Mouse (Mus musculus) cortical plate, adult 2 months (tissue): ENCODE data around the gene Ahdc1. TPM values are rescaled to one million over a fixed set of nuclear protein-coding genes. Genes with fewer than 3 reads are reported as not detected.
A peak's percentile ranks its signal among the peaks of the same experiment; 100 is the strongest.

Experiments used
- H3K27ac ChIP-seq: fragments of 200-500 bp; 2 replicates; pipeline ENCODE4 v1.5.1; 2012; ENCODE audit warnings: low read length, control low read depth, inconsistent platforms; ENCODE audit not compliant: insufficient read depth
- H3K4me1 ChIP-seq: fragments of 200-500 bp; 2 replicates; pipeline ENCODE4 v1.6.1; 2011; ENCODE audit warnings: low read length; ENCODE audit not compliant: control insufficient read depth, insufficient read depth
- H3K4me3 ChIP-seq: fragments of 200-500 bp; 2 replicates; pipeline ENCODE4 v1.5.1; 2011; ENCODE audit warnings: mild to moderate bottlenecking, low read length, control low read depth; ENCODE audit not compliant: insufficient read depth
- CTCF ChIP-seq: fragments of 200-500 bp; IDR thresholded peaks from 2 replicates; pipeline ENCODE4 v1.5.1; 2011; ENCODE audit warnings: mild to moderate bottlenecking, control low read depth, low read length; ENCODE audit not compliant: insufficient read depth; ENCODE audit errors: extremely low read depth
- POLR2A ChIP-seq: fragments of 200-500 bp; IDR thresholded peaks from 2 replicates; pipeline ENCODE4 v1.6.1; 2011; ENCODE audit warnings: mild to moderate bottlenecking, low read length, control low read depth; ENCODE audit not compliant: insufficient read depth; ENCODE audit errors: extremely low read depth
- polyA plus RNA-seq: library from polyadenylated mRNA; depleted of rRNA; stranded (reverse); fragments of >200 nt; gene quantifications from 2 replicates; pipeline ENCODE4 v1.2.3, GENCODE M21; 2012

The Ahdc1 gene
- polyA plus RNA-seq, 1 experiment = 26.4 TPM

DNA sequence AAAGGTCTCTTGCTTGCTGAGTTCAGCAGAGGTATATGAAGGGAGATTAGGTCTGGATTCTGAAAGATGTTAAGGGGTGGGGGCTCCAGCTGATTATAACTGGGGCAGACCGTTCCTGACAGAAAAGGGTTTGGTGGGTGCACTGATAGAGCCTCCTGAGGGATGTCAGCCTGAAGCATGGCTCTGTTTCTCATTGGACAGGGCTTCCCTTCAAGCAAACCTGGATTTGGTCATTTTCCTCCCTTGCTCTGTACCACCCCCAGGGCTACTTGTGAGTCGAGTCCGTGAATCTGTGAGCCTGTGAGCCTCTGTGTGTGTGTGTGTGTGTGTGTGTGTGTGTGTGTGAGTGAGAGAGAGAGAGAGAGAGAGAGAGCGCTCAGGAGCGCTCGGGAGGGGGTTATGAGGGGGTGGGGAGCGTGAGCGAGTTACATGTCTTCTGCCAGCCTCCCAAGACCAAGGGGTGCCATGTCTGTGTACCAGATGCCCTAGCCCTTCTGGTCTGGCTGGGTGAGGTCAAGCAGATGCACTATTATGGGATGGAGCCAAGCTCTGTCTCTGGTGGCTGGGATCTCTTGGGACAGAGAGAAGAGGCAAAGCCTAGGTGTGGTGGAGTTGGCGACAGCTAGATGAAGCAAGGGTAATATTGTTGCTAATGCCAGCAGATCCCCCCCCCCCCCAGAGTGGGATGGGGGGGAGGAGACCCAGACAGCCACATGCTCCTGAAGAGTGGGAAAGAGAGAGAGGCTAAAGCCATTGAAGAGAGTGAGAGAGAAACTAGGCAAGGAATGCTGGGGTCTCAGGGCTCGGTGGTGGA lies 4.0 kb downstream of the Ahdc1 start:
- Histone ChIP-seq H3K4me1 (peaks cover 22% of the 10 kb centered on the region), H3K27ac (no peak overlapping the region), H3K4me3 (0 out of 2 replicates have a peak overlapping the region, but pooled peaks have one; percentile 2)
- TF ChIP-seq CTCF (no peak), POLR2A (no peak)

DNA sequence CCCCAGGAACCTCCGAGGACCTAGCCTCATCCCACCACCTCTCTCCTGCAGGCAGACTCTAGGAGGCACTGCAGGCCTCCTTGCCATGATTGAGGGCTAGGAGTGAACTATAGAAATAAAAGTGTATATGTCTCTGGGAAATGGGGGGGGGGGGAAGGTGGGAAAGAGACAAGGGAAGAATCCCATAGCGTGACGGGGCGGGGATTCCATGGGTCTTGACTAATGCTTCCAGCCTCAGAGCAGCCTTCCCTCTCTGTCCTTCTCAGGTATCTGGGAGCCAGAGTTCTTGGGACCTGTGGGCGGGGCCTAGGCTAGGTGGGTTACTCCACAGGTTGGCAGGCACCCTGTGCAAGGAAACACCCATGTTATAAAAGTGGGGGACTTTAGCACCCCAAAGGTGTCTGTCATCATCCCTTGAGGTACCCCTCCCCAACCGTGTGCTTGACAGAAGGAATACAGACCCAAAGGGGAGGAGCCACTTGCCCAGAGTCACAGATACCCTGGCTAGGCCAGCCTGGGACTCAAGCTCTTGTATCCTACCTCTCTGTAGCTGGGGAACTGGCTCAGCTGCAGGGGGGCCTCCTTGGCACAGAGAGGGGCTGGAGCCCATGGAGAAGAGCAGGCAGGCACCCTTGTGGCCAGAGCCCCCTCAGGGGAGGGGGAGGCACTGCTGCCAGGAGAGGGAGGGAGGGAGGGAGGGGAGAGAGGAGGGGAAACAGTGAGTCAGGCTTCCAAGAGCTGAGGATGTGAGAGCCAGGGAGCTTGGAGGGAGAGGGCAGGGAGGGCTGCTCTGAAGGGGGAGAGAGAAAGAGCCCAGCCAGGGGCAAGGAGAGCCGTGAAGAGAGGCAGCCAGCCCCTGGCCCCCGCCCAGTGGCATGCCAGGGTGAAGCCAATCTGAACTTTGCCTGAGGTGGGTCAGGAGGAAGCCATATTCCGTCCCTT lies 4.9 kb downstream of the Ahdc1 start:
- H3K27ac ChIP-seq = no peak overlapping the region
- H3K4me1 ChIP-seq = peaks cover 28% of the 10 kb centered on the region
- TF ChIP-seq POLR2A (no peak), CTCF (peak; percentile 20; the same call in 1 of the 2 replicates)
- no peak overlapping the region for H3K4me3 ChIP-seq

DNA sequence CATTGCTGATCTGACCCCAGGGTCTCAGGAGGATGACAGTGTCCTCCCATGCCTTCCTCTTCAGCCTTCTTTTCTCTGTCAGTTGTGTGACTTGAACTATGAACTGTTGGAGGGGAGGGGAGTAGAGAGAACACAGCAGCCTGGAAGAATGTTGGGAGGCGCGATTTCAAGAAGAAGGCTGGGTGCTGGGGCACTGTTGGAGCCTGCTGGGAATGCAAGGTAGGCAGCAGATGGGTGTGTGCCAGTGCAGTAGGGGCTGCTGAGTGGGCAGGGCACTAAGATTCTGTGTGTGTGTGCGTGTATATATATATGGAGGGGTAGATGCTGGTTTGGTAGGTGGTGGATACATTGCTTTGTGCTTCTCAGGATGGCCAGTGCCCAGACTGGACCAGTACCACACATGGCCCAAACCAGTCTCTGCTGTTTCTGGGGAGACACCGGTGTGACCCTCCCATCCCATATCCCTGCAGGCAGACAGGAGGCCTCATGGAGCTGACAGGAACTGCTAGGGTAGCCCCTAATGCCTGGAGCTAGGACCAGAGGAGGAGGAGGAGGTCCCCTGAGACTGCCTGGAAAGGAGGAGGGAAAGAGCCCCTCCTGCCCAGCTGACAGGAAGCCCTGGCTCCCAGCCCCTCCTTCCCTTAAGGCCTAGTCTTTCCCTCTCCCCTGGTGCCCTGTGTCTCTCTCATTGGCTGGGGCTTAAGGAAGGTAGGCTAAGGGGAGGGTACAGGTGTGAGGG lies 5.8 kb downstream of the Ahdc1 start:
- H3K4me1 ChIP-seq = peaks cover 33% of the 10 kb centered on the region

DNA sequence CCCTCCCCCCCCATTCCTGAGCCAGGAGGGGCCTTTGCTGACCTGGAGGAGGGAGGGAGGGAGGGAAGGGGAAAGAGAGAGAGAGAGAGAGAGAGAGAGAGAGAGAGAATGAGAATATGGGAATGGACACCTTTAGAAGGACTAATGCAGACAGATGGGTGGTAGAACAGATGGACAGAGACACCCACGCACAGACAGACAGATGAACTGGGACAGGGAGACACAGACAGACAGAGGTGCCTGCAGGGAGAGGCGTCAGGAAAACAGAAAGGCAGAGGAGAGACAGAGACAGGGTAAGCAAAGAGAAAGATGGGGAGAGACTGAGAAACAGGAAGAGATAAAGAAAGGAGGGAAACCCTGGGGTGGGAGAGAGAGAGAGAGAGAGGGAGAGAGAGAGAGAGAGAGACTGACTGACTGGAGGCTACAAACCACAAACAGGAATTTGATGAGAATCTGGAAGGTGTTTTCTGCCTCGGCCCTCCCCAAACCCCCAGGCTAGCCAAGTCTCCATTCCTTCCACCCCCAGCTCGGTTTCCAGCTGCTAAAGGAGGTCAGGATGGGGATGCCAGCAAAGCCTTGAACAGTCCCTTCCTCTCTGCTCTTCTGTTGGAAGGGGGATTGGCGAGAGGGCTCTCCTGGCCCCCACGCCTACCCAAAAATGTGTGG lies 6.7 kb downstream of the Ahdc1 start:
- no peak for TF ChIP-seq POLR2A
- no peak for TF ChIP-seq CTCF
- Histone ChIP-seq H3K4me3 (no peak overlapping the region), H3K4me1 (peaks cover 39% of the 10 kb centered on the region), H3K27ac (no peak overlapping the region)

More for the DNA sequence above, 5.8 kb downstream of the Ahdc1 start:
- Histone ChIP-seq H3K27ac (no peak overlapping the region), H3K4me3 (no peak overlapping the region)
- no peak for TF ChIP-seq CTCF
- TF ChIP-seq POLR2A = no peak

DNA sequence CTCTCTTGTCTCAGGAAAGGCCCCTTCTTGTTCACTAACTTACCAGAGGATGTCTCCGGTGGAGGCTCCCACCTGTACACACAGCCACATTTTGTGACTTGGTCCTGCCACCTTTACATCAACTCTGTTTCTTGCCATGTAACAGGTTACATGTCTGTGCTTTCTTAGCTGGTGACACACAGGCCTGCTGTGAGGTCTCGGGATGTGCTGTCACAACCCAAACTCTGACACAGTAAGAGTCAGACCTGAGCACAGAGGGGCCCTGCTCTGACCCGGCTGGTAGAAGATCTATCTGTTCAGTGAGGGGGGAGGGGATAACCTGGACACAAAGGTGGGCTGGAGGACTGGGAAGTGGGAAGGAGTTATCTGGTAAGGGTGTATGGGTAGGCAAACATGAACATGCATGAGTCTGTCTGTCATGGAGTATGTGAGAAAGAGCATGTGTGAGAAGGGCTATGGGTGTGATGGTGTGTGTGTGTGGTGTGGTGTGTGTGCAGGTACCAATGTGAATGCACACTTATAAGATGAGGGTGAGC lies 7.3 kb downstream of the Ahdc1 start:
- H3K4me3 ChIP-seq = no peak overlapping the region
- H3K4me1 ChIP-seq = peaks cover 39% of the 10 kb centered on the region
- no peak overlapping the region for H3K27ac ChIP-seq
- no peak for TF ChIP-seq POLR2A
- TF ChIP-seq CTCF = no peak

DNA sequence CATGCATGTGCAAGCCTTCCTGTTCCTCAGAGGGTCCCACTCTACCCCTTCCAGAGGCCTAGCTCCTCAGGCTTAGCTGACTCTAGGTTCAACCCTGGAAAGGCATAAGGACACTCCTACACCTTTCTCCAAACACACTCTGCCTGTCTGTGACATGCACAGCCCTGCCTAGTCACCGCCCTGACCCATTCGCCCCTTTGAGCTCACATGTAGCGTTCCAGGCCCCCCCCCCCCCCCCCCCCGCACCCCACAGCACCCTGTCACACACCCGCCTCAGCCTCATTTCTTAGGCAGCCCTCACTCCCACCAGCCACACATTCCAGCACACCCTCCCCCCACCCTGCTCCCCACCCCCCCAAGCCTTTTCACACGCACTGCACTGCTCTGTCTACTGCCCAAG lies 9.7 kb downstream of the Ahdc1 start:
- no peak overlapping the region for H3K4me3 ChIP-seq
- H3K27ac ChIP-seq = no peak overlapping the region
- H3K4me1 ChIP-seq = peaks cover 36% of the 10 kb centered on the region
- TF ChIP-seq POLR2A (no peak), CTCF (no peak)

DNA sequence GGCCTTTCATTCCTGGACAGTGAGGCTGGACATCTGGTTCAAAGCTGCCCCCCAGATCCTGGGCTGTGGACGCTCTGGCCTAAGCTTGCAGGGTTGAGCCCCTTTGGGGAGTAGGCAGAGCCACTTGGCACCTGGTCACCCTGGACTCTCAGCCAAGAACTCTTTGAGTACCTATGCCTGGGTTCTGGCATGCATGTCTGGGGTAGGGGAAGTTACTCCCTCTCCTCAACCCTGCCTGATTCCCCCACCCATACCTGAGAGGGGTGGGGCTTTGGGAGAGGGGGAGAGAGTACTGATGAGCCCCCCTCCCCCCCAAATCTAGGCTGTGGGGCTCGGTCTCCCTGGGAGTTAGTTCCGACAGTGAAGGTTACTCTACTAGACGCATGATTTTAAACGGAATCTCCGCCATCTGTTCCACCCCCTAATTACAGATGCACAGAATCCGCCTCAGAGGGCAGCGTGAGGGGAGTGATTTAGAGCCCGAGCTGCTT lies 10.2 kb downstream of the Ahdc1 start:
- H3K4me1 ChIP-seq = peaks cover 36% of the 10 kb centered on the region
- no peak overlapping the region for H3K4me3 ChIP-seq
- H3K27ac ChIP-seq = no peak overlapping the region

DNA sequence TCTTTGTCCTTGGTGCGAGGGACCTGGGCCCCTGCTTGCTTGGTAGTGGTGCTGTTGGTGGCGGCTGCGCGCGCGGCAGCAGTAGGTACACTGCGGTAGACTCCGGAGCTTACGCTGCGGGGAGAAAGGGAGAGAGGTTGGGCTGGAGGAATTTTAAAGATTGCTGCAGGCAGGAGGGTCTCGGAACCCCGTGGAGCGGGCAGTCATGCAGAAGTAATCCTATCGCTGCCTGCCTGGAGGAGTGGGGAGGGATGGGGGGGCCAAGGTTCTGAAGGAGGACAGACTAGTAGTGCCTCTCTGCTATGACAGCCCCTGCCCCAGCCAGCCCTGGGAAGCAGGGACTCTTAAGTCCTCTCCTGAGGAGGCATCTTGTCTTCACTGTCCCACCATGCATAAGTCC lies 11.2 kb downstream of the Ahdc1 start:
- TF ChIP-seq CTCF = no peak
- TF ChIP-seq POLR2A = no peak
- Histone ChIP-seq H3K27ac (no peak overlapping the region), H3K4me3 (no peak overlapping the region), H3K4me1 (peaks cover 30% of the 10 kb centered on the region)

More for the DNA sequence above, 10.2 kb downstream of the Ahdc1 start:
- TF ChIP-seq CTCF (no peak), POLR2A (no peak)
